Mouse (Mus musculus): ENCODE measurements around the gene Mrps21. TPM values are rescaled to one million over a fixed set of nuclear protein-coding genes. Genes with fewer than 3 reads are reported as not detected.
A peak's percentile ranks its signal among the peaks of the same experiment; 100 is the strongest.
"Not testable (repeated sequence)": the region's sequence is repeated elsewhere in the genome, so short reads cannot be mapped to it uniquely, and the experiment has no call there.

Gene Mrps21
- polyA plus RNA-seq, 1 experiment = 274 TPM

DNA sequence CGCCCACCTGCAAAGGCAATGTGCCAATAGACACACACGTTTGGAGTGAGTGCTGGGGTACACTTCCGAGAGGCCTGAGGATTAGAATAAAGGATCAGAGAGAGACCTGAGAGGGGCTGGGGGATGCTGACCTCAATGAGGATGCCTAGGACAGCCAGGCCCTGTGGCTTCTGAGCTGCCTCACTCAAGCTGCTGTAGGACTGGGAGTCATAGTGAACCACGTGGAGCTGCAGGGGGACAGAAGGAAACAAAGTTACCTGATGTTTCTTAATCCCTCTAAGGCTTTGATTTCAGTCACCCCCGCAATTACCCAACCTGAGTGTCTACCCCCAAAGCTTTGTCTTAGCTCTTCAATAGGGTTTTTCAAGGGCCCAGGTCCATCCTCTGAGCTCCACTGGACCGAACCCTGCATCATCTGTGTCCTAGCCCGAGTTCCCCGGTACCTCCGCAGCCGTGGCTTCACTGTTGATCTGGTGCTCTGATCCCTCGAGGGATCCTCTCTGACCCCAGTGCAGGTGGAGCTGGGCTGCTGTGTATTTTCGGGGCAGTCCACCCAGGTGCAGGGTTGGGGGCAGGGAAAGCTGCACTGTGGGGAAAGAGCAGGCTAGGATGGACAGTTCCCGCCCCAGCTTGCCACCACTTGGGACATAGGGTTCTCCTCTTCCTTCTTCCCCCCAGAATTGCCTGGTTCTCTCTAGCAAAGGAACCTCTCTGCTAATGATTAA is 28.6 kb upstream of the Mrps21 start:
- Histone ChIP-seq H3K4me3 (ENCODE audit: insufficient read depth, low read depth, low read length) (no peak overlapping the region), H3K36me3 (ENCODE audit: control insufficient read depth, insufficient read depth, low read length) (no peaks in the 10 kb centered on the region), H3K4me1 (ENCODE audit: control insufficient read depth, insufficient read depth, low read length) (peaks cover 15% of the 10 kb centered on the region), H3K27me3 (replicated peaks; ENCODE audit: control insufficient read depth, insufficient read depth, low read length) (no peaks in the 10 kb centered on the region), H3K27ac (ENCODE audit: insufficient read depth, low read depth, low read length) (no peak overlapping the region)
- no peak for DNase-seq
- TF ChIP-seq CTCF (conservative IDR thresholded peaks at IDR 0.05; ENCODE audit: insufficient read depth, insufficient read length, low read depth, low read length) (no peak), POLR2A (IDR thresholded peaks at IDR 0.05; ENCODE audit: low read depth, low read length) (no peak)
- WGBS = 54% methylated on average over 13 of the region's 13 CpGs

DNA sequence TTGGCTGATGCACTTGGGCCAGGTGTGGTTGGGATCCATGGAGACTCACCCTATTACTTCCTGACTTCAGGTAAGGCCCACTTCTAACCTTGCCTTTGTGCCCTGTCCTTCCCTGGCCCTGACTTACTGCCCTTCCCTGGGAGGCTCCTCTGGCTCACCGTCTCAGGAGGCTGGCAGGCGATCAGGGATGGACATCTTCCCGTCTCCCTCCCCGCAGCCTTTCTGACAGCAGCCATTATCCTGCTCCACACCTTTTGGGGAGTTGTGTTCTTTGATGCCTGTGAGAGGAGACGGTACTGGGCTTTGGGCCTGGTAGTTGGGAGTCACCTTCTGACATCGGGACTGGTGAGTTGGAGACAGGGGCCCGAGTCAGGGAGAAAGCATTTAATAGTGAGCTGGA is 24.2 kb upstream of the Mrps21 start:
- H3K36me3 ChIP-seq (ENCODE audit: control insufficient read depth, insufficient read depth, low read length); H3K4me3 ChIP-seq (ENCODE audit: insufficient read depth, low read depth, low read length); H3K27me3 ChIP-seq (replicated peaks; ENCODE audit: control insufficient read depth, insufficient read depth, low read length); H3K4me1 ChIP-seq (ENCODE audit: control insufficient read depth, insufficient read depth, low read length); DNase-seq; H3K27ac ChIP-seq (ENCODE audit: insufficient read depth, low read depth, low read length): not testable (repeated sequence)
- 77% methylated on average over 7 of the region's 7 CpGs for WGBS

DNA sequence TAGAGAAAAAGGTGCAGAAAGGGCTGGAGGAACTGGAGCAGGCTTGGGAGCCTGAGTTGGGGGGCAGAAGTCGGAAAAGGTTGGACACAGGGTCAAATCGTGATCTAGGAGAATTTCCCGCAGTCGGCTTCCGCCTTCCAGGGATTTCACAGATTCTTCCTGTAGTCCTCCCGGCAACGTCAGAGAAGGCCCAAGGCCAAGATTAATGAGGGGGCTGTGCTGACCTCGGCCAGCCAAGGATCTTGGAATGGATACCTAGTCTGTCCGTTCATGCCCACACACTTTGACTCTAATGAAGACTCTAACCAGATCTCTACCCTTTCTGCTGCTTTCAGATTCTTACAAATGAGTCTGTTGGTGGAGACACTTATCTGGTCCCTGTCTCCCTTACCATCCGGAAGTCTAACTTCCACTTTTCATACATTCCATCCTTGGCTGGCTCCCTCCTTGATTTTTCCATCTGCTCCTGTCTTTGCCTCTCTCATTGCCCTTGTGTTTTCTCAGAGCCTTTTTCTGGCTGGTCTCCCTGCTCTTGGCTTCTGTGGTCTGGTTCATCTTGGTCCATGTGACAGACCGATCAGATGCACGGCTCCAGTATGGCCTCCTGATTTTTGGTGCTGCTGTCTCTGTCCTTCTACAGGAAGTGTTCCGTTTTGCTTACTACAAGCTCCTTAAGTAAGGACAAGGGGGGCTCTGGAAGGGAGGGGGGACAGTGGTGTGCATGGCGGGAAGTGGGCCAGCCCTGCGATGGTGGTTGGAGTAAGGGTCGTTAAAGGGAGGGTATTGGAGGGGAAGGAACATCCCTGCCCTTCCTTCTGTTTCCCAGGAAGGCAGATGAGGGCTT is 23.2 kb upstream of the Mrps21 start:
- Histone ChIP-seq H3K27me3 (replicated peaks; ENCODE audit: control insufficient read depth, insufficient read depth, low read length) (no peaks in the 10 kb centered on the region), H3K4me1 (ENCODE audit: control insufficient read depth, insufficient read depth, low read length) (peaks cover 5% of the 10 kb centered on the region), H3K27ac (ENCODE audit: insufficient read depth, low read depth, low read length) (peak overlapping the region; percentile 93), H3K36me3 (ENCODE audit: control insufficient read depth, insufficient read depth, low read length) (no peaks in the 10 kb centered on the region), H3K4me3 (ENCODE audit: insufficient read depth, low read depth, low read length) (peak overlapping the region; percentile 76)
- peak; percentile 88 for DNase-seq
- TF ChIP-seq POLR2A (IDR thresholded peaks at IDR 0.05; ENCODE audit: low read depth, low read length) = no peak
- no peak for TF ChIP-seq CTCF (conservative IDR thresholded peaks at IDR 0.05; ENCODE audit: insufficient read depth, insufficient read length, low read depth, low read length)
- 3% methylated on average over 16 of the region's 16 CpGs for WGBS

DNA sequence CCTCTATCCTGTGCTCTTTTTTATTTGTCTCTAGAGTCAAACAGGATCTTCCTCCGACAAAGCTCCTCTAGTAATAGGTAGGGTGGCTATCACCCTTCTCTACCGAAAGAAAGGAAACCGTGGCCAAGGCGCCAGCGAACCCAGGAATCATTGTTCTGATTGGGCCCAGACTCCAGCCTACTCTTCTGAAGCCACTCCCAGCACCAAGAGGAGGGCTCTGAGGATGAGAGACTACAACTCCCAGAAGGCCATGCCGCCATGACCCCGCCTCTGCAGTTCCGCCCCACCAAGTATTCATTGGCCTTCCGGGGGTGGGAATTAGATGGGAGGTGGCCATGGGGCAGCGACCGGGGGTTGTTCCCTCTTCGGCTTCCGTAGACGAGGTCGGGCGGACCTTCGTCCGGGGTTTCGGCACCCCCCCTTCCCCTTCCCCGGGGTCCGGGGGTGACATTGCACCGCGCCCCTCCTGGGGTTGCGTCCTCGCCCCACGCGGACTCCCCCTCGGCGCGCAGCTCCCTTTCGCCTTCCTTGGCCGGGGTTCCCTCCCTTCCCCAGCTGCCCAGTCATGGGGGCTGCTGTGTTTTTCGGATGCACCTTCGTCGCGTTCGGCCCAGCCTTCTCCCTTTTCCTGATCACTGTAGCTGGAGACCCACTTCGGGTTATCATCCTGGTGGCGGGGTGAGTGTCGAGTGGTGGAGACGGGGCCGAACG is 22.4 kb upstream of the Mrps21 start, which contains the start of gene Aph1a:
Gene Aph1a (plus strand): TSS at position 364 of the 711 bp plus-strand sequence.
- Histone ChIP-seq H3K27ac (ENCODE audit: insufficient read depth, low read depth, low read length) (peak within 1 kb of the TSS; percentile 93), H3K4me3 (ENCODE audit: insufficient read depth, low read depth, low read length) (peak within 1 kb of the TSS; percentile 76)
- not testable (repeated sequence) for H3K36me3 ChIP-seq (ENCODE audit: control insufficient read depth, insufficient read depth, low read length); H3K4me1 ChIP-seq (ENCODE audit: control insufficient read depth, insufficient read depth, low read length); H3K27me3 ChIP-seq (replicated peaks; ENCODE audit: control insufficient read depth, insufficient read depth, low read length)
- DNase-seq = peak; percentile 99
- WGBS = under 1% methylated on average over 28 of the region's 43 CpGs

DNA sequence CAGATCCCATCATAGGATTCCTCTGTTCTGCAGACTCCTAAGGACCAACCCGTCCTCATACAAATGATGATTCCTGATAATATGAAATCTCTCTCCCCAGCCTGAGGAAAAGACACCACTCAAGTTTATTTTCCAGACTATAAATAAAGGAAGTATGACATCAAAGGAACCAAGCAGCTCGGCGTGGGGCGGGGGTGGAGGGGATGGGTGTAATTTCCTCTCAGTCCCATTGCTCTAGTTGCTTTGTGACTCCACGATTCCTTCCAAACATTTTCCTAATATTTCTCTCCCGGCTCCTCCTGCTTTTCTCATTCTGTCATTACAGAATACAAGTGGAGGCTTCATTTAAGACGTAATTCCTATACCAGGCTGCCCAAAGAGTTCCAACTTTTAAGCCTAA is 21.8 kb upstream of the Mrps21 start:
- no peak for TF ChIP-seq CTCF (conservative IDR thresholded peaks at IDR 0.05; ENCODE audit: insufficient read depth, insufficient read length, low read depth, low read length)
- no peak for TF ChIP-seq POLR2A (IDR thresholded peaks at IDR 0.05; ENCODE audit: low read depth, low read length)
- Histone ChIP-seq H3K27me3 (replicated peaks; ENCODE audit: control insufficient read depth, insufficient read depth, low read length) (no peaks in the 10 kb centered on the region), H3K4me1 (ENCODE audit: control insufficient read depth, insufficient read depth, low read length) (peaks cover 5% of the 10 kb centered on the region), H3K36me3 (ENCODE audit: control insufficient read depth, insufficient read depth, low read length) (no peaks in the 10 kb centered on the region), H3K4me3 (ENCODE audit: insufficient read depth, low read depth, low read length) (no peak overlapping the region), H3K27ac (ENCODE audit: insufficient read depth, low read depth, low read length) (peak overlapping the region; percentile 72)
- WGBS = 15% methylated on average over 7 of the region's 7 CpGs
- DNase-seq = no peak

DNA sequence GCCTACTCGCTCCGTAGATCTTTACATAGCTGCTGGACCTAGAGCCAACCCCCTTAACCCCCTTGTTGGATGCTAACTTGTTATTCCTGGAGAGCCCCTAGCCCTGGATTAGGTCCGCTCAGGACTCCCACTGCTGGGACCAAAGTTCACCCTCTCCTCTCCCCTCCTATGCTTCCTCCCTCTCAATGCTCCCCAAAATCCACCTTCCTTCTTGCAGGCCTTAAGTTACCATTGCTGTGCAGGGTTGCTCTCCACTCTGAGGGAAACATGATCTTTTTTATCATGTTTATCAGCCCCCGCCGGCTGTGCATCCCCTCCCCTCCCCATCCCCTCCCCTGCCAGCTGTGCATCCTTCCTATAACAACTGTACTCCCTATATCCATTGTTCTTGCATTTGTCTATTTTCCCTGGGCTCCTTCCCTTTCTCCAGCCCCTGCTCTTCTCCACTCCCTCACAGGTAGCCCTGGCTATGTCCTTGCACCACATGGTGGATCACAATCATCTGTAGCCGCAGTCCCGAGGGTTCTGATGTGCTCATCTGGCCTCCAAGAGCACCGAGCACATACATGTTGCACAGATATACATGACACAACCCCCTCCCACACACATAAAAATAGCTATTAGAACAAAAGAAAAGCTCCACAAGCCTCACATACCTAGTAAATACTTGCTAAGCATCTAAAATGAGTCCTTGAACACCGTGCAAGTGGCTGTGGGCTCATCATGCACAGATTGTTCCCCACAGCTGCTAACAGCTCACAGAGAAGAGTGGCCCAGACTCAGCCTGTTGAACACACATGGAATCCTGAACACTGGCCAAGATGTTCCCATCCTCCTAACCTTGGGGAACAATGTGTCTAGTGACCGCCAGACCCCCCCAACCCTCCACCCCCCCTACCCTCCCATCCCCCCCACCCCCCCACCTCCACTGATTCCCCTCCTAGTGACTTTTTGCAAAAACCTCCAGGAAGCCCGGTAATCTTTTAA is 21.0 kb upstream of the Mrps21 start:
- no peak overlapping the region for H3K27ac ChIP-seq (ENCODE audit: insufficient read depth, low read depth, low read length)
- WGBS = 46% methylated on average over 11 of the region's 11 CpGs

More for the DNA sequence above, 21.0 kb upstream of the Mrps21 start:
- H3K4me3 ChIP-seq (ENCODE audit: insufficient read depth, low read depth, low read length) = no peak overlapping the region
- TF ChIP-seq POLR2A (IDR thresholded peaks at IDR 0.05; ENCODE audit: low read depth, low read length) (no peak), CTCF (conservative IDR thresholded peaks at IDR 0.05; ENCODE audit: insufficient read depth, insufficient read length, low read depth, low read length) (no peak)
- DNase-seq = no peak
- H3K27me3 ChIP-seq (replicated peaks; ENCODE audit: control insufficient read depth, insufficient read depth, low read length) = no peaks in the 10 kb centered on the region
- H3K36me3 ChIP-seq (ENCODE audit: control insufficient read depth, insufficient read depth, low read length) = no peaks in the 10 kb centered on the region
- peaks cover 9% of the 10 kb centered on the region for H3K4me1 ChIP-seq (ENCODE audit: control insufficient read depth, insufficient read depth, low read length)
